Mouse (Mus musculus) T-helper 1 cell (primary cell): ENCODE measurements at regions not wholly inside any gene's neighbourhood (a gene's known extent, or its start where the extent isn't known, plus 50 kb on each side); places are given as distances from the start of the nearest gene placed in this dataset.

Experiments used
- in situ Hi-C: fragments of 300-600 bp; cut with MboI, MseI; formaldehyde crosslinking; loops from one replicate; pipeline ENCODE4 v1.15.1; 2025; ENCODE audit warnings: high pct_unique_total_duplicates

DNA sequence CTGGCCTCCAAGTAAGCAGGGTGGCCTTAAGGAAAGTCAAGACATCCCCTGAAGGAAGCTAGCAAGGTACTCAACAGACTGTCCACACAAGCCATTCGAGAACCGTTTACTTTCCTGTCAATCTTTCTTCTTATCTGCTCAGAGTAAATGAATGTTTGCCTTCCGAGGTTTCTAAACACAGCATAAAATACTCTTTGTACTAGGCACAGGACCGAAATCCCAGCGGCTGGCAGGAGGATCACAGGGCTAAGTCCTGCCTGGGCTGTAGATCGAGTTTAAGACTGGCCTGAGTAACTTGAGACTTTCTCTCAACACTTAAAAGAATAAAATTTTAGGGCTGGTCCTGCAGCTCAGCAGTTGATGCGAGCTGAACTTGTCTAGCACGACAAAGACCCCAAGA is 175.9 kb downstream of the Bcl2l11 start:
- in situ Hi-C loops = no loop called here

DNA sequence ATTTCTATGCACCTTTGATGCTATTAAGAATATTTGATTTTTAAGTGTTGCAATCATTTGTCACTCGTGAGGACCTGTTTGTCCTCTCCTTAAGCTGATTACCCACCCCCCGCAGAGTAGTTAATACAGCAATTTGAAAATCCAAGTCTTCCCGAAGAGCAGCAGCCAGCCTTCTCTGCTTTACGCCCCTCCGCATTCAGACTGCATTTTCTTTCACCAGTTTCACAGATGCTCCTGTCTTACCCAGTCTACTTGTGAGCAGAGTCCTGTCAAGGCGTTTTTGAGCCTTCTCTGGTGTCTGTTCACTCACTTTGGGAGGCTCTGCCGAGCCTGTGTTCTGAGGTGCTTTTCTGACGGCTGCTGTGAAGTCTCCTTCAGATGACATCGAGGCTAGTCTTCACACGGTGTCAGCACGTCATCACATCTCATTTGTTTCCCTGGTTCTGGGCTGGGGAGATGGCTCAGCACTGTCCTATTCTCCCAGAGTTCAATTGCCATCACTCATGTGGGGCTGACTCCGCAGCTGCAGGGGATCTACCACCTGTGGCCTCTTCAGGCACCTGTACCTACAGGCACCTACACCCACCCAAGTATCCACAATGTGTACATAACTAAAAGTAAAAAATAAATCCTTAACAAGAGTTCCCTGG is 178.3 kb downstream of the Bcl2l11 start:
- in situ Hi-C loops = no loop called here

DNA sequence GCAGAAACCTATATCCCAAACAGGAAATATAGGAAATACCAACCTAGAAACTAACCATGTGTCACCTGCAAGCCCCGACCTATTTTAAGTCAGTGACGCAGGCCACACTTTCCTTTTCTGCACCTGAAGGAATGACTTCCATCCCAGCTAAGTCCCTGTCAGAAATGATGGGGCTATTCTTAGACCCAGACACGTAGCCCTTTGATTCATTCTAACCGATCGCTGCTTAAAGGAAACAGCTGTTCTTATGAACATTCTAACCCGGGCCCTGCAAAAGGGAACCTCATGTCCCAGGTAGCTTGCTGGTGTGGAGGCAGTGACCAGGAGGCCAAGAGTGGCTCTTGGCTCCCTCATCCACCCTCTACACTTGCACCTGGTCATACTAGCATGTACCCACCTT is 180.9 kb downstream of the Bcl2l11 start:
- in situ Hi-C loops = no loop called here

DNA sequence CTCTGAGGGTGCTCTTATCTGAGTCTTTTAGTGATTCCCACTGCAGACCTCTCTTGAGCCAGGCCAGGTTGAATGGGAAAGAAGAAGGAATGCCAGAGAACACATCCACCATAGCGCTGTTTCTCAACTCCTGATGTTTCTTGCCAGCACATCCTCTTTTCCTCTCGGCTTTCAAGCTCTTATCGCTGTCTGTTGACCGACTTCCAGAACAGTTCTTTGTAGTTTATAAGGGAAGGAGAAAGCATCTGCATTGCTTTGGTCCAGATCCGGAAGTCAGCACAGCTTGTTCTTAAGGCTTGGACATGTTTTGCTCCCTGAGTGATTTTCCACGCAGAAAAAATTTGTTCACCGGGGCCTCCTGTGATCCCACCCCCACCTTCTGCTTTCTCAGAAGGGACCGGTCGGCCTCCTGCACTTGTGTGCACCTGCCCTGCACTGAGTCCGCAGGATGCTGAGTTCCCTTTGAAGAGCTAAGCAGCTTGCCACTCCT is 183.7 kb downstream of the Bcl2l11 start:
- in situ Hi-C loops = no loop called here

DNA sequence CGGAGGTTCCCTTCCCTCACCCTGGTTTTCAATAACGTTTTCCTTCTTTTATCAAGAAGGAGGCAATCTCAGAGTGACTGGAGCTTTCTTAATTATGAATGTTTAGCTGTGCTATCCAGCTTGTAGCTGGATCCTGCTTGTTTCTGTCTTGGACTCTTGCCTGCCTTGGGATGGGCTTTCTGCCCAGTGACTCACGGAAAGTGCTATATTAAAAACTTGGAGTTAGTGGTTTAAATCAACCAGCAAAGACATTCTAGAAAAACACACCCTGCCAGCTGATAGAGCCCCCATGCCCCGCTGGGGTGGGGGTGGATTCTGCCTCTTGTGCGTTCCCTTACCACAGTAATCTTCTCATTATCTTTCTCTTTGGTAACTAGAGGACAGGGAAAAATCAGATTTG is 184.2 kb downstream of the Bcl2l11 start:
- in situ Hi-C loops = no loop called here

DNA sequence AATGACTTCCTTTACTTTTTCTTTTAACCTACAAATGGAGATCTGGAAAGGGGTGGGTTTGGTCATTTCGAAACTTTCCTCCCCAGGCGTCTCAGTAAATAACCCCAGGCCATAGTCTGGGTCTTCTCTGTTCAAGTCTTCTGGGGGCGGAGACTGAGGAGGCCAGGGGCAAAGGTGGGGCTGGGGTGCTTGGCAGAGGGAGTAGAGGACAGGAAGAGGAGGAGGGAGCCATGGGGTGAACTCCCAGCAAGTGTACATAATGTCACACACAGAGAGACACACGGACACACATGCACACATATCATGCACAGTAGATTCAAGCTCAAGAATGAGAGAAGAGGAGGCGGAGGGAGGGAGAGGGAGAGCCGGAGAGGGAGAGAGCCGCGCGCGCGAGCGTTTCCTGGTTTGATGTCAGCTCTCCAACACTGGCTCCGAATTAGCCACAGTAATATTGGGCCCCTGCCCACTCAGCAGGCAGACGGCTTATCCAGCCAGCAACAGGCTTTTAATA is 186.3 kb downstream of the Bcl2l11 start:
- in situ Hi-C loops = no loop called here

DNA sequence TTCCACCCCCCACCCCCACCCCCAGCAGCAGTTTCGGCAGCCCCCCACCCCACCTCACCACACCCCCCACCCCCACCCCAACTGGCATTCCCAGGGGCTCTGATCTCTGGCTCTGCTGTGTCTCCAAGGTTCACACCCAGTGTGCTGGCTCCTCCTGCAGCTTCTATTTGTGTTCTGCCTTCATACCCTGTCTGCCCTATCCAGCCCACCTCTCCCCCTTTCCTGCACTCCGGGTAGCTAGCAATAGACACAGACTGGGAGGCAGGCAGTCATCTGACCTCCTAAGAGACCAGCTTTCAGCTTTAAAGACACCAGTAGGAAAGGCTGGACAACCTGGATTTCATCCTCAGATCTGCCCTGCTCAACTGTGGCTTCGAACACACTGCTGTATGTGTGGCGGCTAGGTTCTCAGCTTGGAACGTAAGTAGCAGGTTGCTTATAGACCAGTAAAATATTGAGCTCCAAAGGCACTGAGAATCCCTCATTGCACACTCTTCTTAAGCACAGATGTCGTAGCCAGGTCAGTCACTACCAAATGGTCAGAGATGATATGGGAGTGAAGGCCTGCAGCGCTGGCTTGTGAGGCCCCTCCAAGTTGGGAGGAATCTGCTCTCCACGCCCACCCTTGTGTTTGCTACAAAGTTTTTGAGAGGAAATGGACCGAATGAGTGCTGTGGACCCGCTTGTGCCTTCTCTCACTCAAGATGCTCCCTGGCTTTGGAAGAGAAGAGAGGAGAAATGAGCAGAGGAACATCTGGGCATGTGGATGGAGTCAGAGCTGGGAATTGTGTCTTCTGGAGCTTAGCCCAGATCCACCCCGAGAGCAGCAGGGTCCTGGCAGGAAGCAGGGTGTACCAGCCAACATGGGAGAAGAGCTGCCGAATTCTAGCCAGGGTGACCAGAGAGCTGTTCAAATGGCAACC is 187.1 kb downstream of the Bcl2l11 start:
- in situ Hi-C loops = no loop called here

DNA sequence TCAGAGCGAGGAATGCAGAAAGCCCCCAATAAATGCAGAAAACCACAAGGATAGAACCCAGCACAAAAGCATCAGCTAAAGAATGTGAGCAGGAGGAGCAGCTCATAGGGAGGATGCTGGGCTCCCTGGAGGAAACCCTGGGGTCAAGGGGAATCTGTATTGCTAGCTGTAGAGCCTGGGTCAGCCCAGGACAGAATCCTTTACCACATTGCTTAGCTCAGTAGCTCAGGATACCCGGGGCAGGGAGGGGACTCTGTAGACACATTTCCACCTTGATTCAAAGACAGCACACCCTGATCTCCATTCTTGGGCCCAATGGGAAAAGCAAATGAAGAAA is 187.7 kb downstream of the Bcl2l11 start:
- in situ Hi-C loops = no loop called here

DNA sequence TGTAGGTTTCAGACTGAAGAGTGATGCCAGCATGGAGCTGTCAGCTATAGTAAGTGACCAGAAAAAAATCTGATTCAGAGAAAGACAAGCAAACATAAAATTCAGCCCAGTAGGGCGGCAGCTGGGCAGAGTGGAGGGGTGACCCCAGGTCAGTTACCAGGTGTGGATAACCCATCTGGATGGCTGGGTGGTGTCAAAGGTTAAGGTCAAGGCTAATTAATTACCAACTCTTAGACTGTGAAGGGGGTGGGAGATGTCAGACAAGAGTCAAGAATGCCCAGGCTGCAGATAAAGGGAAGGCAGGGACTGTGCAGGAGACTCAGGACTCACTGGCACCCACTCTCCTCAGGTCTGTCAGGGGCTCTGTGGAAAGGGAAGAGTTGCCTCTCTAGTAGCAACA is 188.1 kb downstream of the Bcl2l11 start:
- in situ Hi-C loops = no loop called here

DNA sequence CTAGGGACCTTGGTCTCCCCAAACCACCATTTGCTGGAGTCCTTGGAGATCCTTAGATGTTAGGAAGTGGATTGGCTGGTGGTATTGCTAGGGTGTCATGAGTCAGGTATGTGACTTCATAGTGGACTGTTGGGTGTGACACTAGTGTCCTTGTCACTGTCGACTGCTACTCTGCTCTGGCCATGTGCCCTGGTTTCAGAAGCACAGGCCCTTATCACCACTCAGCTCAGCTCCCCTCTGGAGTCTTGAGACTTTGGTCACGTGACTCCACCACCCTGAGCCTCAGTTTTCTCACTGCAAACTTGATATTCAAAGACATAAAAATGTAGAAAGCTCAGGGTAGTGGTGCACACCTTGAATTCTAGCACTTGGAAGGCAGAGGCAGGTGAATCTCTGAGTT is 190.7 kb downstream of the Bcl2l11 start:
- in situ Hi-C loops = no loop called here

DNA sequence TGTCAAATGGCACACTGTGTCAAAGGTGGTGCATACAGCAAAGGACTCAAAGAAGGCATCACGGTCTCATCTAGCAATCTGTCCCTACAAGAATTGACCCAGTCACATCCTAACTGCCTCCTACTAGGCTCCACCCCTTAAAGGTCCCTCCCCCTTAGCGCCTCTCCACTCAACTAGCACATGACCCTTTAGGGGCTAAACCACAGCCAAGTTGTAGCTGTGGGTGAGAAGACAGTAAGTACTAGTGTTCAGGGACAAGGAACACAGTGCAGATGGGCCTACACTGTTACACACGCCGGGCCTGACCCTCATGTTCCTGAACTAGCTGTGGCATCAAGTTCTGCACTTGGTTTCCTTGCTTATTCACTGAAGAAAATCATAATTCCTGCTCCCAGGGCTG is 192.4 kb downstream of the Bcl2l11 start:
- in situ Hi-C loops = no loop called here

DNA sequence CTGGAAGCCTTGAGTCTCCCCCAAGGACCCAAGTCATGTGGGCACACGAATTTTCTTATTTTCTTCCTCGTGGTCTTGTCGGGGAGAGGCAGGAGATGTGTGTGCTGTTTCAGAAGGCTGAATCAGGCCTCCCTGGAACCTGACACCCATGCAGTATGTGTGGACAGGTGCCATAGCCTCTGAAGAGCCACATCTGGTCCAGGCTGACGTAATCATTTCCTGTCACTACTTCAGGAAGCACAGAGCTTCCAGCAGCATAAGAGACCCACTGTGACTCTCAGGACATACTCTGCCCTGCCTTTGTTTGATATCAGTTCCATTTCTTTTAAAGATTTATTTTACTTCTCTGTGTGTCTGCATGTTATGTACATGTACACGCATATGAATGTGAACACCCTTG is 193.1 kb downstream of the Bcl2l11 start:
- in situ Hi-C loops = no loop called here

DNA sequence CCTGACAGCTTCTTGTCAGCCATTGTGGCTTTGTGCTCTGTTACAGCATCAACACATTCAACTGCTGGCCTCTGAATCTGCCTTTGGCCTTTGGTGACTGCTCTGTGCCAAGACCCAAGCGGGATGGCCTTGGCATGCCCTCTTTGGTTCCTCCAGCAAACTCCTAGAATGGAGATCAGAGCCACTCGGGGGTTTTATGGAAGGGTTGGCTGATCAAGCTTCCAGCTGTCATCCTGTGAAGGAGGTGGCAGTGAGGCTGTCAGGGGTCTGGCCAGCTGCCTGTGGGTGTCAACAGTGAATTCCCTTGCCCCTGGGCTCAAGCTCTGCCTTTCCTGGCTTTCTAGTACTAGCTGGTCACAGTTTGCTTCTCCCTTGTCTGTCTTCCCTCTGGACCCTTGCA is 195.6 kb downstream of the Bcl2l11 start:
- in situ Hi-C loops = no loop called here

DNA sequence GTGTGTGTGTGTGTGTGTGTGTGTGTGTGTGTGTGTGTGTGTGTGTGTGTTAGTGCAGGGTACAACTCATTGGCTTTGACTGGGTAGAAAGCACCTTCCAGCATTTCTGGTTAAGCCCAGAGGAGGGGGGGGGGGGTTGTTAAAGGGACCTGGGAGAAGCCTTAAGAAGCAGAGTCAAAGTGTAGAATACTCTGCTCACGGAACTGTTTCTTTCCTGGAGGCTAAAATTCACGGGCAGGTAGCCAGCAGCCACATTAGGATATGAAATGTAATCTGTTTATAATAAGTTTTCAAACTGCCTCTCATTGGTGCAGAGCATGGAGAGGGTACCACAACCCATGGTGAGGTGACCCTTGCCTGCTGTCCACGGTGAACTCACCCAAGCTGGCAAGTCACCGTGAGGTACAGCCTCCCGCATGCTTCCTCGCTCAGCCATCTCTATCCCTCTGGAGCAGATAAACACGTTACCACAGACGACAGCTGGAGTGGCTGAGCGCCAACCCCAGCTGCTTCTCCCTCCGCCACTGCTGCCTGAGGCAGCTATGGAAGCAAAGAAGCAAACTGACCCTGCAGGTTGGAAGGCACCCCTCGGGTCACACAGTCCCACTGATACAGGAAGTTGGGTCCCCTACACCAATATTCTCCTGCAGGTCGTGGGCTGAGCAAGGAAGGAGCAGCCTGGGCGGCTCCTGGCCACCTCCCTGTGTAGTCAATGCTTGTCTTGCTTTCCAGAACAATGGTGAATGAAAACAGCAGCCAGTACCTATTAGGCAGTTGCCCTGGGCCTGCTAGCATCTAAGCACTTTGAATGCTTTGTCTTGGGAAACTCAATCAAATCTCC is 198.6 kb downstream of the Bcl2l11 start:
- in situ Hi-C loops = no loop called here

DNA sequence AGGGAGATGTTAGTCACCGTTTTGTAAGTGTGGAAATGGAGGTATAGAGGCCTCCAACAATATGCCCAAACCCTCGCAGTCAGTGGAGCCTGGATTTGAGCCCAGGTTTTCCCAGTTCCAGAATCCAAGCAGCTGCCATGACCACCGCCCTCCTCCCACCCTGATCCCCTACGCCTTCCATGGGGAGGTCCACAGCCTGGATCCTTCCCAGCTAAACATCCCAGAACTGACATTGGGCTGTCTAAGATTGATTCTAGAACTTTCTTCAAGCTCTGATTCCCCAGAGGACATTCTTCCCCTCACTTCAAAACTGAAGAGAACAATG is 199.2 kb downstream of the Bcl2l11 start:
- in situ Hi-C loops = no loop called here

DNA sequence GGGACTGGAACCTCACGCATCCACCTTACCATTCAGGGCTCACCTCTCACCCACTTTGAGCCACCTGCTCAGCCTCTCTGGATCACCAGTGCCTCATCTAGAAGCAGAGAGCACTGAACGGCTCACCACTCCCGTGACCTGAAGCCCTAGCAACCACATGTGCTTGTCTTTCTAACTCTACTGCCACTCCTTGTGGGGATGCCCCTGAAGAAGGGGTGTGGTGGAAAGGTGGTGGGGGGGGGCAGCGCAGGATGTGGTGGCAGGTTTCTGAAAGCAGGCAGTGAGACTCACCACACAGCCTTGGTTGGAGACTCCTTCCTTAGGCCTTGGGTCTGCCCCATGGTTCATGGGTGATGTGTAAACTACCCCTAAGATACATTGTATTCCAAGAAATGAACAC is 199.6 kb downstream of the Bcl2l11 start:
- in situ Hi-C loops = no loop called here

DNA sequence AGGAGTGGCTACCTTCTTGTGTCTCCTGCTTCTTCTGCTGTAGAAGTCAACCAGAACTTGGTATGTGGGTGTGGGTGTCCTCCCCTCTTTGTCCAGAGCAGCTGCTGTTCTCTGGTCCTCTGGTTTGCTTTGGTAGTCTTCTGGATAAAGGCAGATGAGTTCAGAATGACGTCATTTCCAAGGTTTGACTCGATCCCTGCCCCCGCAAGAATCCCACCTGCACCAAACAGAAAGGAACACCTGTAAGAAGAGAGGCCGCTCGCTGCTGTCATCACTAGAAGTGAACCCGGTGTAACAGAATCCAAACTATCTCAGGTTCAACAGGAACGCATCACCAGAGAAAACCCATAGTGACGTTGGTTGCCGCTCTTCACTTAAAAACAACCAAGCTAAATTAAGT is 205.0 kb downstream of the Bcl2l11 start:
- in situ Hi-C loops = no loop called here

DNA sequence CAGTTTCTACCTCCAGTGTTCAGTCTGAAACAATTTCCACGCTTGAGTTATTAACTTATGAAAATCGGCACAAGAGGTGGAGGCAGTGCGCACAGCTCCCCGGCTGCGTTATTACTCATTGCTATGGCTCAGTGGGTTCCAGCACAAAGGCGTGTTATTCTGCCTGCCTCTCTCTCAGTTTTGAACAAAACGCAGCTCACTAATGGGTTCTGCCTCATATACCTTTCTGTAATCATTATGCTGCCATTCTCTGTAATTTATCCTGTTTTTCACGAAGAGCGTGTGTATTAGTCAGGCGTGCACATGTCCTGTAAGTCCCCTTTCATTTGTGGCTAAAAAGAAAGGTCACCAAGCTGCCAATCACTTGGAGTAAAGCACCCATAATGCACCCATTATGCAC is 205.4 kb downstream of the Bcl2l11 start:
- in situ Hi-C loops = no loop called here

DNA sequence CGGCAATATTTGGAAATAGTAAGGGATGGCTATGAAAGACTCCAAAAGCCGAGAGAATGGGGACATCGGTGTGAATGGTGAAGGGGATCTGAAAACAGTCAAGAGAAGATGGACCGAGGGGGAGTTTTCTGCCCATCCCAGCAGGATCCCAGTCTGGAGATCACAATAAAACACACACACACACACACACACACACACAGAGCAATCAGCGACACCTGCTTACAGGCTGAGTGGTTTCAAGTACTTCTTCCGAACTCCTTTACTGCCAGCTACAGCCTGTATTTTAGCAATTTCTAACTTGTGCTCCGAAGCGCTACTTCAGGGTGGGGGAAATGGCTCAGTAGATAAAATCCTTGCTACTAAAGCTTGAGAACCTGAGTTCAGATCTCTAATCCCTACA is 205.8 kb downstream of the Bcl2l11 start:
- in situ Hi-C loops = no loop called here

DNA sequence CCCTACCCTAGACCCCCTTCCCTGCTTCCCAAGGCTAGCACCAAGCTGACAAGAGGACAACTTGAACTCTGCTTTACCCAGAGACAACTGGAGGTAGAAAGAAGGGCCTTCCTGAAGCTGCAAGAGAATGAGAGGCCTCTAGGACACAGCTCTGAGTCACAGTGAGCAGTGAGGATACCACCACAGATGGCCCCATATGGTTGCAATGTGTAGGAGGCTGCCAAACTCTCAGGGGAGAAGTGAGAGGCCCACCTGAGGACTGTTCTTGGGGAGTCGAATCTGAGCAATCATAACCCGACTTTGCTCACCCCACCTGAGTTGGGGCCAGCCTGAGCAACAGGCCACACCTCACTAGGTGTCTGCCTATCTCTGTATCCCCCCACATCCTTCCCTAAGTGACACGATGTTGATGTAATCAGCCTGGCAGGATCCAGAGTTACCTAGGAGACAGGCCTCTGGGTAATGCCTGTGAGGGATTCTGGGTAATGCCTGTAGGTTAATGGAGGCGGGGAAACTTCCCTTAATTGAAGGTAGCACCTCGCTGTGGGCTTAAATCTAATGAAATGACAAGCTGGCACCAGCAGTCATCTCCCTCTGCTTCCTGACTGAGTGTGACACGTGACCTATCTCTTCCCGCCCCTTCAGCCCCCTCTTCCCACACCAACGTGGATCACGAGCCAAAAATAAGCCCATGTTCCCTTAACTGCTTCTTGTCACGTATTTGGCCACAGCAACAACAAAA is 207.7 kb downstream of the Bcl2l11 start:
- in situ Hi-C loops = no loop called here

DNA sequence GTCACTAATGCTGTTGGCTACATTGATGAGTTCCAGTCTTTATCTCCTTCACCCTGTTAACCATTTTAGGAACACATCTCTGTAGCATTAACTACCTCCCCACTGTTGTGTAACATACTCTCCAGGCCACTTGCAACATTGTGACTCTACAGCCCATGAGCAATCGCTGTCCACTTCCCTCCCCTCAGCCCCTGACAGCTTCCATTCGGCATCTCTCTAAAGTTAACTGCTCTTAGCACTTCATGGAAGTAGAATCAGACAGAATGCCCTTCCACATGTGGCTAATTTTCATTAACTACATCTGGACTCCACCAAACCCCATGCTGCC is 208.3 kb downstream of the Bcl2l11 start:
- in situ Hi-C loops = no loop called here
